Mouse (Mus musculus): ENCODE results near the gene Gata1.
"Not testable (repeated sequence)": the region's sequence is repeated elsewhere in the genome, so short reads cannot be mapped to it uniquely, and the experiment has no call there.

The Gata1 gene

GRCm38 (mm10) chrX:7977892-7978291, at the start of gene Gata1:
Gene Gata1 (minus strand): TSS chrX:7978071.
- no peak for DNase-seq (ENCODE audit: low spot score)

- DNase-seq (ENCODE audit: low spot score), result no peak
Measured at GRCm38 (mm10) chrX:8026811-8027210, 48.9 kb upstream of the Gata1 start.

- DNase-seq (ENCODE audit: low spot score), result no peak
Measured at GRCm38 (mm10) chrX:8024795-8025194, 46.9 kb upstream of the Gata1 start.

- no peak for DNase-seq (ENCODE audit: low spot score)
Measured at GRCm38 (mm10) chrX:8020111-8020778, 42.4 kb upstream of the Gata1 start.

- DNase-seq (ENCODE audit: low spot score), result no peak
Measured at GRCm38 (mm10) chrX:8018286-8018685, 40.4 kb upstream of the Gata1 start, which contains the start of gene Glod5. Gene Glod5 (minus strand): TSS chrX:8018492.

- peak; percentile 65 for DNase-seq (ENCODE audit: low spot score)
Measured at GRCm38 (mm10) chrX:8017142-8017541, 39.3 kb upstream of the Gata1 start.

GRCm38 (mm10) chrX:8015675-8016074, 37.8 kb upstream of the Gata1 start:
- peak; percentile 14 for DNase-seq (ENCODE audit: low spot score)

GRCm38 (mm10) chrX:8013569-8014314, 35.9 kb upstream of the Gata1 start:
- no peak for DNase-seq (ENCODE audit: low spot score)

- DNase-seq (ENCODE audit: low spot score), result no peak
Measured at GRCm38 (mm10) chrX:8013157-8013556, 35.3 kb upstream of the Gata1 start.

GRCm38 (mm10) chrX:8009356-8009755, 31.5 kb upstream of the Gata1 start:
- not testable (repeated sequence) for DNase-seq (ENCODE audit: low spot score)

GRCm38 (mm10) chrX:8008543-8008942, 30.7 kb upstream of the Gata1 start:
- no peak for DNase-seq (ENCODE audit: low spot score)

- DNase-seq (ENCODE audit: low spot score), result no peak
Measured at GRCm38 (mm10) chrX:8002971-8003370, 25.1 kb upstream of the Gata1 start.

GRCm38 (mm10) chrX:8002001-8002400, 24.1 kb upstream of the Gata1 start:
- no peak for DNase-seq (ENCODE audit: low spot score)

GRCm38 (mm10) chrX:8000546-8001192, 22.8 kb upstream of the Gata1 start:
- peak; percentile 50 for DNase-seq (ENCODE audit: low spot score)

- peak; percentile 17 for DNase-seq (ENCODE audit: low spot score)
Measured at GRCm38 (mm10) chrX:7993068-7993735, 15.3 kb upstream of the Gata1 start.

GRCm38 (mm10) chrX:7992379-7993067, 14.7 kb upstream of the Gata1 start:
- DNase-seq (ENCODE audit: low spot score), result no peak

GRCm38 (mm10) chrX:7981368-7981767, 3.5 kb upstream of the Gata1 start:
- DNase-seq (ENCODE audit: low spot score), result no peak

- DNase-seq (ENCODE audit: low spot score), result no peak
Measured at GRCm38 (mm10) chrX:7971292-7971691, 6.6 kb downstream of the Gata1 start.

GRCm38 (mm10) chrX:7968899-7969298, 9.0 kb downstream of the Gata1 start:
- DNase-seq (ENCODE audit: low spot score), result no peak

- no peak for DNase-seq (ENCODE audit: low spot score)
Measured at GRCm38 (mm10) chrX:7968226-7968625, 9.6 kb downstream of the Gata1 start.

- no peak for DNase-seq (ENCODE audit: low spot score)
Measured at GRCm38 (mm10) chrX:7967596-7968201, 10.2 kb downstream of the Gata1 start.

All from MN1 (cell line).